Mouse (Mus musculus): ENCODE results near the gene Mfsd14a. TPM values are rescaled to one million over a fixed set of nuclear protein-coding genes. Genes with fewer than 3 reads are reported as not detected.

The Mfsd14a gene
- polyA plus RNA-seq, 1 experiment from 2014 or later, result 106 TPM

- no peak overlapping the region for H3K4me3 ChIP-seq (ENCODE audit: low read length)
- H3K27me3 ChIP-seq (ENCODE audit: control insufficient read depth, insufficient read depth, low read length), result no peaks in the 10 kb centered on the region
- no peaks in the 10 kb centered on the region for H3K4me1 ChIP-seq (ENCODE audit: control insufficient read depth, insufficient read depth, low read length)
- no peak for ATAC-seq (ENCODE audit: low FRiP score, low TSS enrichment)
- no peaks in the 10 kb centered on the region for H3K9me3 ChIP-seq (ENCODE audit: control insufficient read depth, low read length)
- no peak overlapping the region for H3K9ac ChIP-seq (ENCODE audit: low read depth, low read length)
- H3K36me3 ChIP-seq (ENCODE audit: control insufficient read depth, insufficient read depth, low read length), result peaks cover 33% of the 10 kb centered on the region; the same call in 1 of the 2 replicates
- no peak overlapping the region for H3K27ac ChIP-seq (ENCODE audit: low read depth, low read length)
- 93% methylated on average over 7 of the region's 7 CpGs for whole genome bisulfite sequencing
- no peak overlapping the region for H3K4me2 ChIP-seq (replicated peaks; ENCODE audit: low read depth, low read length)
These were observed 39.8 kb downstream of the Mfsd14a start for GRCm38 (mm10) chr3:116622641-116623040.

- WGBS, result 97% methylated on average over 7 of the region's 7 CpGs
- no peak overlapping the region for H3K27ac ChIP-seq (ENCODE audit: low read depth, low read length)
- no peaks in the 10 kb centered on the region for H3K9me3 ChIP-seq (ENCODE audit: control insufficient read depth, low read length)
- H3K9ac ChIP-seq (ENCODE audit: low read depth, low read length), result no peak overlapping the region
- no peaks in the 10 kb centered on the region for H3K4me1 ChIP-seq (ENCODE audit: control insufficient read depth, insufficient read depth, low read length)
- ATAC-seq (ENCODE audit: low FRiP score, low TSS enrichment), result no peak
- H3K27me3 ChIP-seq (ENCODE audit: control insufficient read depth, insufficient read depth, low read length), result no peaks in the 10 kb centered on the region
- H3K4me3 ChIP-seq (ENCODE audit: low read length), result no peak overlapping the region
- no peak overlapping the region for H3K4me2 ChIP-seq (replicated peaks; ENCODE audit: low read depth, low read length)
- peaks cover 29% of the 10 kb centered on the region; the same call in 1 of the 2 replicates for H3K36me3 ChIP-seq (ENCODE audit: control insufficient read depth, insufficient read depth, low read length)
These were observed 41.7 kb downstream of the Mfsd14a start for GRCm38 (mm10) chr3:116620636-116621370.

- Histone ChIP-seq H3K4me3 (ENCODE audit: low read length) (no peak overlapping the region), H3K36me3 (ENCODE audit: control insufficient read depth, insufficient read depth, low read length) (peaks cover 43% of the 10 kb centered on the region), H3K27ac (ENCODE audit: low read depth, low read length) (no peak overlapping the region), H3K27me3 (ENCODE audit: control insufficient read depth, insufficient read depth, low read length) (no peaks in the 10 kb centered on the region), H3K4me2 (replicated peaks; ENCODE audit: low read depth, low read length) (no peak overlapping the region), H3K4me1 (ENCODE audit: control insufficient read depth, insufficient read depth, low read length) (no peaks in the 10 kb centered on the region), H3K9ac (ENCODE audit: low read depth, low read length) (no peak overlapping the region), H3K9me3 (ENCODE audit: control insufficient read depth, low read length) (no peaks in the 10 kb centered on the region)
- no peak for ATAC-seq (ENCODE audit: low FRiP score, low TSS enrichment)
- 86% methylated on average over 6 of the region's 6 CpGs for WGBS
These were observed 43.6 kb downstream of the Mfsd14a start for GRCm38 (mm10) chr3:116618855-116619254.

- no peak overlapping the region for H3K4me3 ChIP-seq (ENCODE audit: low read length)
- WGBS, result 92% methylated on average over 8 of the region's 8 CpGs
- H3K27me3 ChIP-seq (ENCODE audit: control insufficient read depth, insufficient read depth, low read length), result no peaks in the 10 kb centered on the region
- no peaks in the 10 kb centered on the region for H3K4me1 ChIP-seq (ENCODE audit: control insufficient read depth, insufficient read depth, low read length)
- H3K4me2 ChIP-seq (replicated peaks; ENCODE audit: low read depth, low read length), result no peak overlapping the region
- no peak overlapping the region for H3K27ac ChIP-seq (ENCODE audit: low read depth, low read length)
- H3K9ac ChIP-seq (ENCODE audit: low read depth, low read length), result no peak overlapping the region
- no peaks in the 10 kb centered on the region for H3K9me3 ChIP-seq (ENCODE audit: control insufficient read depth, low read length)
- no peak for ATAC-seq (ENCODE audit: low FRiP score, low TSS enrichment)
- H3K36me3 ChIP-seq (ENCODE audit: control insufficient read depth, insufficient read depth, low read length), result peaks cover 38% of the 10 kb centered on the region
These were observed 47.0 kb downstream of the Mfsd14a start for GRCm38 (mm10) chr3:116615318-116616068.

GRCm38 (mm10) chr3:116614295-116614892 lies 48.1 kb downstream of the Mfsd14a start, which contains the start of gene Trmt13:
Gene Trmt13, minus strand, starts transcription at chr3:116614587.
- no peaks in the 10 kb centered on the region for H3K4me1 ChIP-seq (ENCODE audit: control insufficient read depth, insufficient read depth, low read length)
- no peak for ATAC-seq (ENCODE audit: low FRiP score, low TSS enrichment)
- H3K4me3 ChIP-seq (ENCODE audit: low read length), result no peak within 1 kb of the TSS
- no peak within 1 kb of the TSS for H3K27ac ChIP-seq (ENCODE audit: low read depth, low read length)
- WGBS, result 89% methylated on average over 10 of the region's 10 CpGs
- peaks cover 40% of the 10 kb centered on the region for H3K36me3 ChIP-seq (ENCODE audit: control insufficient read depth, insufficient read depth, low read length)
- H3K9ac ChIP-seq (ENCODE audit: low read depth, low read length), result no peak within 1 kb of the TSS
- no peak within 1 kb of the TSS for H3K4me2 ChIP-seq (replicated peaks; ENCODE audit: low read depth, low read length)
- H3K9me3 ChIP-seq (ENCODE audit: control insufficient read depth, low read length), result no peaks in the 10 kb centered on the region
- no peaks in the 10 kb centered on the region for H3K27me3 ChIP-seq (ENCODE audit: control insufficient read depth, insufficient read depth, low read length)

- H3K4me2 ChIP-seq (replicated peaks; ENCODE audit: low read depth, low read length), result no peak overlapping the region
- no peaks in the 10 kb centered on the region for H3K9me3 ChIP-seq (ENCODE audit: control insufficient read depth, low read length)
- no peak overlapping the region for H3K9ac ChIP-seq (ENCODE audit: low read depth, low read length)
- H3K27me3 ChIP-seq (ENCODE audit: control insufficient read depth, insufficient read depth, low read length), result no peaks in the 10 kb centered on the region
- H3K4me1 ChIP-seq (ENCODE audit: control insufficient read depth, insufficient read depth, low read length), result no peaks in the 10 kb centered on the region
- WGBS, result 72% methylated on average over 9 of the region's 9 CpGs
- peaks cover 23% of the 10 kb centered on the region for H3K36me3 ChIP-seq (ENCODE audit: control insufficient read depth, insufficient read depth, low read length)
- H3K27ac ChIP-seq (ENCODE audit: low read depth, low read length), result no peak overlapping the region
- no peak overlapping the region for H3K4me3 ChIP-seq (ENCODE audit: low read length)
- no peak for ATAC-seq (ENCODE audit: low FRiP score, low TSS enrichment)
These were observed 57.9 kb downstream of the Mfsd14a start for GRCm38 (mm10) chr3:116604570-116604969.

- ATAC-seq (ENCODE audit: low FRiP score, low TSS enrichment), result no peak
- Histone ChIP-seq H3K9ac (ENCODE audit: low read depth, low read length) (no peak overlapping the region), H3K27me3 (ENCODE audit: control insufficient read depth, insufficient read depth, low read length) (no peaks in the 10 kb centered on the region), H3K4me1 (ENCODE audit: control insufficient read depth, insufficient read depth, low read length) (no peaks in the 10 kb centered on the region), H3K9me3 (ENCODE audit: control insufficient read depth, low read length) (no peaks in the 10 kb centered on the region), H3K36me3 (ENCODE audit: control insufficient read depth, insufficient read depth, low read length) (peaks cover 6% of the 10 kb centered on the region; the same call in 1 of the 2 replicates), H3K27ac (ENCODE audit: low read depth, low read length) (no peak overlapping the region), H3K4me2 (replicated peaks; ENCODE audit: low read depth, low read length) (no peak overlapping the region), H3K4me3 (ENCODE audit: low read length) (no peak overlapping the region)
- 90% methylated on average over 5 of the region's 5 CpGs for WGBS
These were observed 60.7 kb downstream of the Mfsd14a start for GRCm38 (mm10) chr3:116601781-116602180.

- no peaks in the 10 kb centered on the region for H3K9me3 ChIP-seq (ENCODE audit: control insufficient read depth, low read length)
- peaks cover 6% of the 10 kb centered on the region; the same call in 1 of the 2 replicates for H3K36me3 ChIP-seq (ENCODE audit: control insufficient read depth, insufficient read depth, low read length)
- no peak overlapping the region for H3K27ac ChIP-seq (ENCODE audit: low read depth, low read length)
- no peak overlapping the region for H3K9ac ChIP-seq (ENCODE audit: low read depth, low read length)
- H3K27me3 ChIP-seq (ENCODE audit: control insufficient read depth, insufficient read depth, low read length), result no peaks in the 10 kb centered on the region
- no peak overlapping the region for H3K4me2 ChIP-seq (replicated peaks; ENCODE audit: low read depth, low read length)
- 91% methylated on average over 5 of the region's 5 CpGs for WGBS
- H3K4me3 ChIP-seq (ENCODE audit: low read length), result no peak overlapping the region
- no peaks in the 10 kb centered on the region for H3K4me1 ChIP-seq (ENCODE audit: control insufficient read depth, insufficient read depth, low read length)
- ATAC-seq (ENCODE audit: low FRiP score, low TSS enrichment), result no peak
These were observed 61.5 kb downstream of the Mfsd14a start for GRCm38 (mm10) chr3:116601005-116601404.

- no peak for ATAC-seq (ENCODE audit: low FRiP score, low TSS enrichment)
- no peaks in the 10 kb centered on the region for H3K9me3 ChIP-seq (ENCODE audit: control insufficient read depth, low read length)
- no peaks in the 10 kb centered on the region for H3K27me3 ChIP-seq (ENCODE audit: control insufficient read depth, insufficient read depth, low read length)
- H3K27ac ChIP-seq (ENCODE audit: low read depth, low read length), result no peak overlapping the region
- H3K4me2 ChIP-seq (replicated peaks; ENCODE audit: low read depth, low read length), result no peak overlapping the region
- H3K4me3 ChIP-seq (ENCODE audit: low read length), result no peak overlapping the region
- WGBS, result 92% methylated on average over 2 of the region's 2 CpGs
- peaks cover 6% of the 10 kb centered on the region; the same call in 1 of the 2 replicates for H3K36me3 ChIP-seq (ENCODE audit: control insufficient read depth, insufficient read depth, low read length)
- no peak overlapping the region for H3K9ac ChIP-seq (ENCODE audit: low read depth, low read length)
- no peaks in the 10 kb centered on the region for H3K4me1 ChIP-seq (ENCODE audit: control insufficient read depth, insufficient read depth, low read length)
These were observed 62.8 kb downstream of the Mfsd14a start for GRCm38 (mm10) chr3:116599705-116600104.

Data from kidney, embryonic 14.5 days (tissue).